Mouse (Mus musculus) heart, adult 2 months (tissue): ENCODE results near the gene Vpreb1.

Experiments used
- CTCF ChIP-seq: fragments of 200-600 bp; IDR thresholded peaks from 2 replicates; pipeline ENCODE4 v1.8.1; 2022; ENCODE audit warnings: antibody characterized with exemption, mild to moderate bottlenecking, moderate library complexity
- EP300 ChIP-seq: fragments of 200-500 bp; IDR thresholded peaks from 2 replicates; pipeline ENCODE4 v1.6.1; 2011; ENCODE audit warnings: low read depth, low read length, control low read depth; ENCODE audit not compliant: insufficient read depth

DNA sequence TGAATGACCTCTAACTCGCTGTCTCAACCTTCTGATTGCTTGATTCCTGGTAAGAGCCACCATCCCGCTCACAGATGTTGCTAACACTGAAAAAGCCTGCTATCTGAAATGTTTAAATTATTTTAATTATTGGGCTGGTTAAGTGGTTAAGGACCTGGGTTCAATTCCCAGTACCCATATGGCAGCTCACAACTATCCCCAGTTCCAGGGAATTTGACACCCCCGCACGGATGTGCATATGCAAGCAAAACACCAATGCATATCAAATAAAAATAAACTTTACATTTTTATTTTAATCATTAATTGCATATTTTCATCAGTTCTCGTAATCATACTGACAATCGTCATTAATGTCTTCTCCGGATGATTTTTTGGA, 414 bp downstream of the Vpreb1 start:
- TF ChIP-seq CTCF (no peak), EP300 (no peak)
